Mouse (Mus musculus): Measurements from ENCODE around the gene Dab2. TPM values are rescaled to one million over a fixed set of nuclear protein-coding genes. Genes with fewer than 3 reads are reported as not detected.

Dab2 gene
- total RNA-seq (2023) = under 1 TPM in 1 of 2 experiments, not detected in 1; 0.38 TPM

GRCm38 (mm10) chr15:6299554-6299953, at the start of gene Dab2:
Gene Dab2, plus strand, starts transcription at chr15:6299788.

DNA sequence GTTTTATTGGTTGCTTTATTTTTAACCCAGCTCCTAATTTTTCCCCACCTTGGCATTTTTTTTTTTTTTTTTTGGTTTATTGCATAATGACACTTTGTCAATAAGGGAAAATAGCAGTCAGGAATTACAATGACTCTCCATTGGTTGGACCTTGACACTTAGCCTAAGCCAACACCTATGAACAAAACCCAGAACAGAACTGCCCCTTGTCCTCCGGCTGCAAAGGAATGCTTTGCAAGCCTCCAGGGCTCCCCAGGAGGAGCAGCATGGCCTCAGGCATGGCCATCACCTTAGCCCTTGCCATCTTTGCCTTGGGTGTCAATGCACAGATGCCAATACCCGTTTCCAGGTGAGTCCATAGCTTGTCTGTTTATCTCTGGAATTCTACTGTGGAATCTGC, 145.5 kb downstream of the Dab2 start, which contains the start of gene C9:
Gene C9, plus strand, starts transcription at position 193 of the 400 bp plus-strand sequence.

Other genes with a start within 250 kb of the Dab2 start
- not detected for gene C9, start 145.5 kb downstream of the Dab2 start, total RNA-seq (2023)
- gene Fyb, start 223.1 kb downstream of the Dab2 start, total RNA-seq (2023) = 100 to 1,000 TPM; 778 to 832 TPM